Mouse (Mus musculus): Measurements from ENCODE around the gene Cd164. TPM values are rescaled to one million over a fixed set of nuclear protein-coding genes. Genes with fewer than 3 reads are reported as not detected.

The Cd164 gene
- total RNA-seq, 4 experiments from 2014 or later: 71.8 to 75.3 (median 74.1) TPM

- DNase-seq (ENCODE audit: low spot score in 2 of 2): no peak
Measured at GRCm38 (mm10) chr10:41546396-41547165, 27.4 kb downstream of the Cd164 start.

- DNase-seq (ENCODE audit: low spot score in 2 of 2): no peak
Measured at GRCm38 (mm10) chr10:41550711-41551110, 31.5 kb downstream of the Cd164 start.

- no peak for DNase-seq (ENCODE audit: low spot score in 2 of 2)
Measured at GRCm38 (mm10) chr10:41552319-41552718, 33.1 kb downstream of the Cd164 start.

GRCm38 (mm10) chr10:41552847-41553589 is 33.8 kb downstream of the Cd164 start:
- DNase-seq (ENCODE audit: low spot score in 2 of 2): peak; percentile 5 to 48

GRCm38 (mm10) chr10:41553711-41554110 is 34.5 kb downstream of the Cd164 start:
- DNase-seq (ENCODE audit: low spot score in 2 of 2): peak; percentile 6 to 12

GRCm38 (mm10) chr10:41555081-41555480 is 35.9 kb downstream of the Cd164 start:
- DNase-seq (ENCODE audit: low spot score in 2 of 2): no peak

- DNase-seq (ENCODE audit: low spot score in 2 of 2): no peak
Measured at GRCm38 (mm10) chr10:41558401-41558800, 39.2 kb downstream of the Cd164 start.

GRCm38 (mm10) chr10:41561701-41562395 is 42.6 kb downstream of the Cd164 start:
- DNase-seq (ENCODE audit: low spot score in 2 of 2): no peak

GRCm38 (mm10) chr10:41565141-41565540 is 45.9 kb downstream of the Cd164 start:
- DNase-seq (ENCODE audit: low spot score in 2 of 2): no peak

- DNase-seq (ENCODE audit: low spot score in 2 of 2): no peak
Measured at GRCm38 (mm10) chr10:41568306-41568705, 49.1 kb downstream of the Cd164 start.

- DNase-seq (ENCODE audit: low spot score in 2 of 2): no peak
Measured at GRCm38 (mm10) chr10:41571065-41571464, 51.9 kb downstream of the Cd164 start.

- DNase-seq (ENCODE audit: low spot score in 2 of 2): peak in 1 of 2 experiments; percentile 28
Measured at GRCm38 (mm10) chr10:41572274-41572673, 53.1 kb downstream of the Cd164 start.

- no peak for DNase-seq (ENCODE audit: low spot score in 2 of 2)
Measured at GRCm38 (mm10) chr10:41573190-41573589, 54.0 kb downstream of the Cd164 start.

GRCm38 (mm10) chr10:41575451-41576327 is 56.5 kb downstream of the Cd164 start:
- DNase-seq (ENCODE audit: low spot score in 2 of 2): no peak

- no peak for DNase-seq (ENCODE audit: low spot score in 2 of 2)
Measured at GRCm38 (mm10) chr10:41576328-41576833, 57.2 kb downstream of the Cd164 start.

- no peak for DNase-seq (ENCODE audit: low spot score in 2 of 2)
Measured at GRCm38 (mm10) chr10:41578541-41578940, 59.3 kb downstream of the Cd164 start.

- DNase-seq (ENCODE audit: low spot score in 2 of 2): no peak
Measured at GRCm38 (mm10) chr10:41580441-41580840, 61.2 kb downstream of the Cd164 start.

Measured in left cerebral cortex, adult 8-10 months (tissue).